Mouse (Mus musculus) mature B cell (primary cell): ENCODE results near the gene Myo1e.

Source experiments
- in situ Hi-C: fragments of 300-500 bp; cut with MboI; formaldehyde crosslinking; loops from 2 replicates; pipeline ENCODE4 v1.14.3; 2019

Myo1e gene

GRCm38 (mm10) chr9:70408791-70409190, 201.6 kb downstream of the Myo1e start:
- in situ Hi-C loops, result no loop called here

DNA sequence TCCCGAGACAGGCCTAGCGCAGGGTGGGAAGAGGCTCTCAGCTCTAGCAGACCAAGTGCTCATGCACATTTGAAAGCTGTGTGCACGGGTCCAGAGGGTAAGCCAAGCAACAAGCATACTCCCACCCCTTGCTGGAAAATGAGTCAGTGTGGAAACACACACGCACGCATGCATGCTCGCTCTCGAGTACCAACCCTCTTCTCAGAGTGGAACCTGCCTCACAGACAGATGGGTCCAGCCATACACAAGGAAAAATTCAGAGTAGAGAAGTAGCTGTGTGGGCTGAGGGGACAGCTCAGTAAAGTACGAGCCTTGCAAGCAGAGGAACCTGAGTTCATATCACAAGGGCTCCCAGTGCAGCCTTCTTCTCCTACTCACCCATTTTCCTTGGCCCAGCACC, 202.6 kb downstream of the Myo1e start:
- in situ Hi-C loops, result no loop called here

- in situ Hi-C loops, result no loop called here
Observed at GRCm38 (mm10) chr9:70410668-70411067, 203.5 kb downstream of the Myo1e start.

DNA sequence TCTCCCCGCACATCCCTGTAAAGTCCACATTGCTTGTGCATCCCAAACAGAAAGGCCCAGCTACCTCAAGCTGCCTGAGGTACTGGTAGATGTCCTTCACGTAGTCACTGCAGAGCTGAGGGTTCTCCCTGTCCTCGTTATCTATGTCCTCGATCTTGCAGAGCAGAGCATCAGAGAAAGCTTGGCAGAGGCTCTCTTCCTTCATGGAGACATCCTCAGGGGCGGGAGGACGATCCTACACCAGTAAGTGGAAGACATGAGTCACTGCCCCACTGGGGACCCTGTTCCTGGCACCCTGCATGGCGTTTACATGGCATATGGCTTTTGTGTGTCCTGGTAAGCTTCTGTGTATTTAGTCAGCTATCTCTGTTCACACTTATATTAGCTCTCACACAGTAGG, 205.9 kb downstream of the Myo1e start:
- in situ Hi-C loops, result no loop called here

DNA sequence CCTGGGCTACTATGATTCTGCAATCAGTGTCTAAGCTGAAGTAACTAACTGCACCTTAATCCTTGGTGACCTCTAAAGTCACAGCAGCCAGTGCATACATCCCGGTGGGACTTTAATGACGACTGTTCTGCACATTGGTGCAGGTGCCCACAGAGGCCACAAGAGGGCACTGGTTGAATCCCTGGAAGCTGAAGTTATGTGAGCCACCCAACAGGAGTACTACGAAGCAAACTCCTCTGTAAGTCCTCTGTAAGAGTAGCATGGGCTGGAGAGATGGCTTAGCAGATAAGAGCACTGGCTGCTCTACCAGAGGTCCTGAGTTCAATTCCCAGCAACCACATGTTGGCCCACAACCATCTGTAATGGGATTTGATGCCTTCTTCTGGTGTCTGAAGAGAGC, 209.3 kb downstream of the Myo1e start:
- in situ Hi-C loops, result no loop called here

DNA sequence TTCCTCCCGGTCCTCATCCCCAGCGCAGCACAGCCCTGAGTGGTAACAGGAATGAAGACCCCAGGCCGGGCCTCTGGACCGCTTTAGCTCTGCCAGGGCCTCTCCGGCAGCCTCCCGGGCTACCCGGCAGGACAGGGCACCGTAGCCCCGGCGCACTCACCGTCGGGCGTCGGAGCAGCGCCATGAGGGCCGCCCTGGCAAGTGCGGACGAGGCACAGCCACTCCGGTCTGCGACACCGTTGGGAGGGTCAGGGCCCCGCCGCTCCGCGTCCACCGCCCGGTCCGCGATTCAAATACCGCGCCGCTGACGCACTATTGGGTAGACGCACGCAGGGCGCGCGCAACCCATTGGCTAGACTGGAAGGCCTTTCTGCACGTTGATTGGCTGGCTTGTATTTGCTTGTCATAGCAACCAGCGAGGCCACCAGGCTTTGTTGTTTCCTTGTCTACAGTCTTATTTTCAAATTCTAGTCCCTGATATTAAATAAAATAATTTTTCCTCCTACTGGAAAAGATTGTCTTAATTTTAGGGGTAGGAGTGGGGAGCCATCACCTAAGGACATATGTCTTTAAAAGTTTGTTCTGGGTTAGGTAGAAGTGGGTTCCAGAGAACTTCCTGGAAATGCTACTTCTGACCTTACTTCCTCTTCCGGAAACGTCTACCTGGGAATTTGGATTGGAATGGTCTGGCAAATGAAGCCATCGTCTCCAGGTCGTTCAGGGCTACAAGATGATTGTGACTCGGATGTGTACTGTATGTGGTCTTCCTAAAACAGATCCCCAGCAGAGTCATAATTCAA, 214.3 kb downstream of the Myo1e start, which contains the start of gene Ccnb2:
Ccnb2 (minus strand) TSS at position 291 of the 800 bp plus-strand sequence.
- in situ Hi-C loops, result no loop called here

DNA sequence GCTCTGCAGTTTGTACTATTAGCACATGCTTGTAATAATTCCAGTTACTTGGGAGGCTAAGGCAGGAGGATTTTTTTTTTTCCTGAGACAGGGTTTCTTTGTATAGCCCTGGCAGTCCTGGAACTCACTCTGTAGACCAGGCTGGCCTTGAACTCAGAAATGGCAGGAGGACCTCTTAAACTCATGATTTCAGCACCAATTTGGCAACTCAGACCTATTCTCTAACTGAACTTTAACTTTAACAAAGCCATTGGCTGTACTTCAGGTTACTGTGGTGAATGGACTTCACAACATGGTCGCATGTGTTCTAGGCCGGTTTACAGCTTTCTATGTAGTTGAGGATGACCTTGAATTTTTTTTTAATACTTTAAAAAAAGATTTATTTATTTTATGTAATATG, 215.5 kb downstream of the Myo1e start:
- in situ Hi-C loops, result no loop called here

- in situ Hi-C loops, result no loop called here
Observed at GRCm38 (mm10) chr9:70439959-70440358, 232.8 kb downstream of the Myo1e start.

GRCm38 (mm10) chr9:70449072-70449471, 241.9 kb downstream of the Myo1e start:
- in situ Hi-C loops, result no loop called here
